Mouse (Mus musculus): ENCODE data around the gene Chrne. TPM values are rescaled to one million over a fixed set of nuclear protein-coding genes. Genes with fewer than 3 reads are reported as not detected.

Chrne gene
- 0.06 TPM in 1 of 2 replicates, not detected in the other for polyA plus RNA-seq (2012)

GRCm38 (mm10) chr11:70619101-70619500, at the start of gene Chrne:
Gene Chrne (minus strand): TSS chr11:70619216.
- H3K4me1 ChIP-seq (ENCODE audit: control insufficient read depth) = peaks cover 28% of the 10 kb centered on the region
- no peak for TF ChIP-seq GATA1 (IDR thresholded peaks at IDR 0.05; ENCODE audit: low read length)
- TF ChIP-seq TAL1 (IDR thresholded peaks at IDR 0.05; ENCODE audit: low read length) = no peak
- H3K9me3 ChIP-seq (ENCODE audit: control insufficient read depth, low read length) = no peaks in the 10 kb centered on the region

GRCm38 (mm10) chr11:70668335-70668770, 49.3 kb upstream of the Chrne start:
- Histone ChIP-seq H3K36me3 (ENCODE audit: control insufficient read depth) (peaks cover 41% of the 10 kb centered on the region), H3K9me3 (ENCODE audit: control insufficient read depth, low read length) (no peaks in the 10 kb centered on the region), H3K4me1 (ENCODE audit: control insufficient read depth) (peaks cover 55% of the 10 kb centered on the region), H3K4me3 (replicated peaks) (peak overlapping the region; percentile 90), H3K27me3 (ENCODE audit: control insufficient read depth) (no peaks in the 10 kb centered on the region)
- no peak for TF ChIP-seq GATA1 (IDR thresholded peaks at IDR 0.05; ENCODE audit: low read length)
- TF ChIP-seq TAL1 (IDR thresholded peaks at IDR 0.05; ENCODE audit: low read length) = no peak

More at GRCm38 (mm10) chr11:70619101-70619500, at the start of gene Chrne:
- Histone ChIP-seq H3K4me3 (replicated peaks) (no peak within 1 kb of the TSS), H3K36me3 (ENCODE audit: control insufficient read depth) (no peaks in the 10 kb centered on the region), H3K27me3 (ENCODE audit: control insufficient read depth) (peaks cover 7% of the 10 kb centered on the region)

- Histone ChIP-seq H3K4me3 (replicated peaks) (peak overlapping the region; percentile 90), H3K27me3 (ENCODE audit: control insufficient read depth) (no peaks in the 10 kb centered on the region), H3K9me3 (ENCODE audit: control insufficient read depth, low read length) (no peaks in the 10 kb centered on the region), H3K4me1 (ENCODE audit: control insufficient read depth) (peaks cover 55% of the 10 kb centered on the region), H3K36me3 (ENCODE audit: control insufficient read depth) (peaks cover 49% of the 10 kb centered on the region)
- TF ChIP-seq TAL1 (IDR thresholded peaks at IDR 0.05; ENCODE audit: low read length) (no peak), GATA1 (IDR thresholded peaks at IDR 0.05; ENCODE audit: low read length) (no peak)
Measured at GRCm38 (mm10) chr11:70667271-70668150, 48.5 kb upstream of the Chrne start.

GRCm38 (mm10) chr11:70666687-70667086, 47.7 kb upstream of the Chrne start:
- H3K27me3 ChIP-seq (ENCODE audit: control insufficient read depth) = no peaks in the 10 kb centered on the region
- peaks cover 55% of the 10 kb centered on the region for H3K36me3 ChIP-seq (ENCODE audit: control insufficient read depth)
- no peak for TF ChIP-seq GATA1 (IDR thresholded peaks at IDR 0.05; ENCODE audit: low read length)
- TF ChIP-seq TAL1 (IDR thresholded peaks at IDR 0.05; ENCODE audit: low read length) = no peak
- no peaks in the 10 kb centered on the region for H3K9me3 ChIP-seq (ENCODE audit: control insufficient read depth, low read length)
- peaks cover 50% of the 10 kb centered on the region for H3K4me1 ChIP-seq (ENCODE audit: control insufficient read depth)
- no peak overlapping the region for H3K4me3 ChIP-seq (replicated peaks)

GRCm38 (mm10) chr11:70664741-70665140, 45.7 kb upstream of the Chrne start:
- no peak overlapping the region for H3K4me3 ChIP-seq (replicated peaks)
- TF ChIP-seq GATA1 (IDR thresholded peaks at IDR 0.05; ENCODE audit: low read length) (no peak), TAL1 (IDR thresholded peaks at IDR 0.05; ENCODE audit: low read length) (no peak)
- H3K36me3 ChIP-seq (ENCODE audit: control insufficient read depth) = peaks cover 67% of the 10 kb centered on the region
- H3K27me3 ChIP-seq (ENCODE audit: control insufficient read depth) = no peaks in the 10 kb centered on the region
- peaks cover 34% of the 10 kb centered on the region for H3K4me1 ChIP-seq (ENCODE audit: control insufficient read depth)
- no peaks in the 10 kb centered on the region for H3K9me3 ChIP-seq (ENCODE audit: control insufficient read depth, low read length)

- no peak for TF ChIP-seq GATA1 (IDR thresholded peaks at IDR 0.05; ENCODE audit: low read length)
- no peak for TF ChIP-seq TAL1 (IDR thresholded peaks at IDR 0.05; ENCODE audit: low read length)
- Histone ChIP-seq H3K27me3 (ENCODE audit: control insufficient read depth) (no peaks in the 10 kb centered on the region), H3K9me3 (ENCODE audit: control insufficient read depth, low read length) (no peaks in the 10 kb centered on the region), H3K4me3 (replicated peaks) (no peak overlapping the region), H3K36me3 (ENCODE audit: control insufficient read depth) (peaks cover 67% of the 10 kb centered on the region), H3K4me1 (ENCODE audit: control insufficient read depth) (peaks cover 27% of the 10 kb centered on the region)
Measured at GRCm38 (mm10) chr11:70663957-70664356, 44.9 kb upstream of the Chrne start.

GRCm38 (mm10) chr11:70663101-70663500, 44.1 kb upstream of the Chrne start:
- peaks cover 67% of the 10 kb centered on the region for H3K36me3 ChIP-seq (ENCODE audit: control insufficient read depth)
- H3K4me1 ChIP-seq (ENCODE audit: control insufficient read depth) = peaks cover 23% of the 10 kb centered on the region

GRCm38 (mm10) chr11:70660571-70660970, 41.6 kb upstream of the Chrne start:
- H3K9me3 ChIP-seq (ENCODE audit: control insufficient read depth, low read length) = no peaks in the 10 kb centered on the region
- TF ChIP-seq TAL1 (IDR thresholded peaks at IDR 0.05; ENCODE audit: low read length) (no peak), GATA1 (IDR thresholded peaks at IDR 0.05; ENCODE audit: low read length) (no peak)
- H3K4me3 ChIP-seq (replicated peaks) = no peak overlapping the region
- peaks cover 15% of the 10 kb centered on the region for H3K27me3 ChIP-seq (ENCODE audit: control insufficient read depth)
- H3K36me3 ChIP-seq (ENCODE audit: control insufficient read depth) = peaks cover 50% of the 10 kb centered on the region
- H3K4me1 ChIP-seq (ENCODE audit: control insufficient read depth) = peaks cover 22% of the 10 kb centered on the region

More at GRCm38 (mm10) chr11:70663101-70663500, 44.1 kb upstream of the Chrne start:
- Histone ChIP-seq H3K4me3 (replicated peaks) (no peak overlapping the region), H3K27me3 (ENCODE audit: control insufficient read depth) (no peaks in the 10 kb centered on the region), H3K9me3 (ENCODE audit: control insufficient read depth, low read length) (no peaks in the 10 kb centered on the region)
- TF ChIP-seq GATA1 (IDR thresholded peaks at IDR 0.05; ENCODE audit: low read length) (no peak), TAL1 (IDR thresholded peaks at IDR 0.05; ENCODE audit: low read length) (no peak)

- H3K9me3 ChIP-seq (ENCODE audit: control insufficient read depth, low read length) = no peaks in the 10 kb centered on the region
- no peak overlapping the region for H3K4me3 ChIP-seq (replicated peaks)
- no peak for TF ChIP-seq GATA1 (IDR thresholded peaks at IDR 0.05; ENCODE audit: low read length)
- TF ChIP-seq TAL1 (IDR thresholded peaks at IDR 0.05; ENCODE audit: low read length) = no peak
- peaks cover 34% of the 10 kb centered on the region for H3K36me3 ChIP-seq (ENCODE audit: control insufficient read depth)
- peaks cover 30% of the 10 kb centered on the region for H3K4me1 ChIP-seq (ENCODE audit: control insufficient read depth)
- H3K27me3 ChIP-seq (ENCODE audit: control insufficient read depth) = peaks cover 16% of the 10 kb centered on the region
Measured at GRCm38 (mm10) chr11:70658942-70659341, 39.9 kb upstream of the Chrne start.

Data from erythroblast, embryonic 14.5 days (primary cell).